8 mouse cellular contexts compared by ENCODE assay signal in genomic region chr1:143917623-143918022, GRCm38 (mm10).
A peak's percentile ranks its signal among the peaks of the same experiment; 100 is the strongest.
DNase-seq lines count a peak whose midpoint lies in the region; ATAC-seq and TF ChIP-seq lines count a peak whose summit lies in the region.
"Had no signal": no experiment of that assay in that cellular context is flagged by ENCODE, and none has a peak within 500 bp of the region (broad histone marks: within the 10 kb centered on the region; RNA-seq: fewer than 3 reads in every experiment).

No protein-coding gene starts in this region.

- no peak for TF ChIP-seq CTCF in liver, adult 2 months (IDR thresholded peaks at IDR 0.05; ENCODE audit: low read depth, low read length)
- TF ChIP-seq CTCF in forebrain, postnatal 0 days (IDR thresholded peaks at IDR 0.05; ENCODE audit: low read depth) = no peak
- TF ChIP-seq CTCF in liver, postnatal 0 days (IDR thresholded peaks at IDR 0.05; ENCODE audit: low read depth) = no peak

- no peak overlapping the region for H3K9ac ChIP-seq in liver, adult 2 months (ENCODE audit: low read depth, low read length)
- H3K9ac ChIP-seq in liver, embryonic 11.5 days (ENCODE audit: low read depth, low read length) = no peak overlapping the region
- no peak overlapping the region for H3K9ac ChIP-seq in forebrain, postnatal 0 days
- no peak overlapping the region for H3K9ac ChIP-seq in liver, postnatal 0 days (replicated peaks)

- 70% methylated on average over 5 of the region's 5 CpGs for WGBS in liver, adult 2 months
- 44% methylated on average over 5 of the region's 5 CpGs for WGBS in liver, embryonic 11.5 days
- 40% methylated on average over 5 of the region's 5 CpGs for WGBS in forebrain, postnatal 0 days
- WGBS in liver, postnatal 0 days (ENCODE audit: insufficient replicate concordance) = 25% methylated on average over 5 of the region's 5 CpGs

- no peak overlapping the region for H3K27ac ChIP-seq in liver, adult 2 months (replicated peaks; ENCODE audit: insufficient read depth, low read depth, low read length)
- no peak overlapping the region; the same call in 1 of the 2 replicates for H3K27ac ChIP-seq in liver, embryonic 11.5 days (ENCODE audit: low read depth, low read length)
- H3K27ac ChIP-seq in forebrain, postnatal 0 days (ENCODE audit: low read depth, low read length) = no peak overlapping the region
- peak overlapping the region; percentile 86 for H3K27ac ChIP-seq in liver, postnatal 0 days (ENCODE audit: low read depth)
- H3K27ac ChIP-seq: kidney, postnatal 0 days had no signal

- H3K4me1 ChIP-seq in liver, adult 2 months (ENCODE audit: control insufficient read depth, insufficient read depth, low read length) = no peaks in the 10 kb centered on the region
- no peaks in the 10 kb centered on the region for H3K4me1 ChIP-seq in liver, embryonic 11.5 days (replicated peaks; ENCODE audit: control insufficient read depth, insufficient read depth, low read length)
- H3K4me1 ChIP-seq in forebrain, postnatal 0 days (ENCODE audit: insufficient read depth) = no peaks in the 10 kb centered on the region
- H3K4me1 ChIP-seq in liver, postnatal 0 days (ENCODE audit: insufficient read depth) = peaks cover 16% of the 10 kb centered on the region

- no peaks in the 10 kb centered on the region for H3K79me2 ChIP-seq in liver, adult 2 months (ENCODE audit: control insufficient read depth, insufficient read depth, low read length)

- no peak overlapping the region for H3K4me3 ChIP-seq in liver, adult 2 months (ENCODE audit: insufficient read depth, low read depth, low read length)
- H3K4me3 ChIP-seq in liver, embryonic 11.5 days (ENCODE audit: low read depth, low read length) = no peak overlapping the region
- no peak overlapping the region for H3K4me3 ChIP-seq in forebrain, postnatal 0 days (ENCODE audit: low read depth, low read length)
- H3K4me3 ChIP-seq in liver, postnatal 0 days (ENCODE audit: low read depth, low read length) = no peak overlapping the region

- no peak for TF ChIP-seq POLR2A in liver, adult 2 months (IDR thresholded peaks at IDR 0.05; ENCODE audit: extremely low read depth, insufficient read depth, low read length)

- H3K9me3 ChIP-seq in liver, embryonic 11.5 days (ENCODE audit: control insufficient read depth, low read length) = no peaks in the 10 kb centered on the region
- H3K9me3 ChIP-seq in forebrain, postnatal 0 days (ENCODE audit: low read length) = no peaks in the 10 kb centered on the region
- H3K9me3 ChIP-seq in liver, postnatal 0 days (ENCODE audit: low read length) = no peaks in the 10 kb centered on the region

- DNase-seq in liver, adult 2 months (ENCODE audit: extremely low read depth, low read depth, low spot score) = peak; percentile 21
- DNase-seq in liver, embryonic 11.5 days (ENCODE audit: low spot score) = no peak
- peak; percentile 42 for DNase-seq in forebrain, postnatal 0 days
- DNase-seq in heart, postnatal 25 days (ENCODE audit: low spot score) = peak; percentile 23
- no peak for DNase-seq in liver, postnatal 0 days
- DNase-seq in spleen, postnatal 14 days (ENCODE audit: low spot score in 2 of 2) = peak; percentile 7 to 9
- no peak for DNase-seq in c-Kit-positive CD71-positive TER-119-positive erythroid progenitor cells, embryonic 14.5 days (ENCODE audit: low spot score)

- intact Hi-C loops in heart, postnatal 25 days (cut with DNase I) = no loop called here

- no peak overlapping the region for H3K4me2 ChIP-seq in liver, embryonic 11.5 days
- no peak overlapping the region for H3K4me2 ChIP-seq in forebrain, postnatal 0 days (ENCODE audit: low read depth)
- no peak overlapping the region for H3K4me2 ChIP-seq in liver, postnatal 0 days (ENCODE audit: low read depth, low read length)

- no peaks in the 10 kb centered on the region for H3K36me3 ChIP-seq in liver, adult 2 months (ENCODE audit: control insufficient read depth, insufficient read depth, low read length)
- H3K36me3 ChIP-seq in liver, embryonic 11.5 days (ENCODE audit: control insufficient read depth, insufficient read depth, low read length) = no peaks in the 10 kb centered on the region
- H3K36me3 ChIP-seq in forebrain, postnatal 0 days (ENCODE audit: insufficient read depth) = no peaks in the 10 kb centered on the region
- no peaks in the 10 kb centered on the region for H3K36me3 ChIP-seq in liver, postnatal 0 days (replicated peaks; ENCODE audit: insufficient read depth, low read length)

- no peak for ATAC-seq in liver, embryonic 11.5 days (replicated peaks; ENCODE audit: low FRiP score)
- ATAC-seq in forebrain, postnatal 0 days = peak; percentile 85
- ATAC-seq in liver, postnatal 0 days = peak; percentile 33; the same call in 1 of the 2 replicates

- no peaks in the 10 kb centered on the region for H3K27me3 ChIP-seq in liver, adult 2 months (ENCODE audit: control insufficient read depth, insufficient read depth, low read length)
- H3K27me3 ChIP-seq in liver, embryonic 11.5 days (replicated peaks; ENCODE audit: control insufficient read depth, insufficient read depth, low read length) = no peaks in the 10 kb centered on the region
- H3K27me3 ChIP-seq in forebrain, postnatal 0 days (ENCODE audit: insufficient read depth, low read length) = no peaks in the 10 kb centered on the region
- no peaks in the 10 kb centered on the region for H3K27me3 ChIP-seq in liver, postnatal 0 days (ENCODE audit: insufficient read depth, low read length)

- TF ChIP-seq EP300 in liver, postnatal 0 days (IDR thresholded peaks at IDR 0.05; ENCODE audit: low read depth) = no peak

Comparison
In these comparisons a context has a peak if more than half of its experiments do, and no peak if none do; other contexts are left out.
1. DNase-seq: peak in liver, adult 2 months (single experiment), forebrain, postnatal 0 days (single experiment), heart, postnatal 25 days (single experiment) and spleen, postnatal 14 days (2 of 2); none in liver, embryonic 11.5 days (single experiment), liver, postnatal 0 days (single experiment) and c-Kit-positive CD71-positive TER-119-positive erythroid progenitor cells, embryonic 14.5 days (single experiment).